Mouse (Mus musculus) T-helper 17 cell (primary cell): ENCODE measurements at regions not wholly inside any gene's neighbourhood (a gene's known extent, or its start where the extent isn't known, plus 50 kb on each side); places are given as distances from the start of the nearest gene placed in this dataset.

ENCODE experiments used
- in situ Hi-C, 2 experiments: fragments of 300-600 bp; cut with MboI, MseI; formaldehyde crosslinking; loops; 1 replicate in 1 of 2; 2 replicates in 1 of 2; pipeline ENCODE4 v1.15.1; 2025; ENCODE audit warnings: high pct_unique_total_duplicates in 2 of 2

- in situ Hi-C loops, result loop anchor here in 1 of 2 experiments (5.0 kb wide), 1 partner anchor 1653 kb away; no protein-coding TSS in a partner anchor
Observed at GRCm38 (mm10) chr2:19049877-19050731, 52.0 kb downstream of the 4930426L09Rik start.

GRCm38 (mm10) chr2:19055500-19055899, 57.4 kb downstream of the 4930426L09Rik start:
- in situ Hi-C loops, result no loop called here

DNA sequence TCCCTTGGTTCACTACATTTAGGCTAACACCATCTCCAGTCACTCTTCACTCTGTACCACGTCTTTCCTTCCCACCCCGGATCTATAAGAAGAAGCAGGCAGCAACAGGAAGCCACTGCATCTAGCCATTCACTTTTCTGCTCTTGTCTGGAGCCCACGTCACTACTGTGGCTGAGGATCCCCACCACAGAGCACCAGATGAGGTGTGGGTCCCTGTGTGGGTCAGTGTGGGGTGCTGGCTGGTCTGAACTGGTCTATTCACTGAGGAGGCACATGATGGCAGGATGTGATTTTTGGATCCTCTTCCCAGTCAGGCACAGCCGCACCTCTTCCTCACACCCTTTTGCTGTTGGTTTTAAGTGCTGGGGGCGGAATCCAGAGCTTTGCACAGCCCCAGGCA, 59.7 kb downstream of the 4930426L09Rik start:
- in situ Hi-C loops, result no loop called here

DNA sequence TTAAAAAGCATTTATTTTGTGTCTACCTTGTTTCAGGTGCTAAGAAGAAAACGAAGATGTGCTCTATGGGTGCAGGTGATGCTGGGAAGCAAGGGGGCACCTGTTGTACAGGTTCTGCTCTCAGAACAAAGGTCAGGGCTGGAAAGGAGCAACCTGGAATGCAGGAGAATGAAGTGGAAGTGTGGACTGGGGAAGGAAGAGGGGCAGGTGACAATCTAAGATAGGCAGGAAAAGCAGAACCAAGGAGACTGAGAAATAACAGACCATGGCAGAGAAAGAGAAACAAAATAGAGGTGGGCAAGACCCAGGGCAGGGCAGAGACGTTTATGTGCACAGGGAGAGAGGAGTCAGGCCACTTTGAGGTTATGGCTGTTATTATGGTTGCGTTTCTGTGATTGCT, 60.6 kb downstream of the 4930426L09Rik start:
- in situ Hi-C loops, result no loop called here

DNA sequence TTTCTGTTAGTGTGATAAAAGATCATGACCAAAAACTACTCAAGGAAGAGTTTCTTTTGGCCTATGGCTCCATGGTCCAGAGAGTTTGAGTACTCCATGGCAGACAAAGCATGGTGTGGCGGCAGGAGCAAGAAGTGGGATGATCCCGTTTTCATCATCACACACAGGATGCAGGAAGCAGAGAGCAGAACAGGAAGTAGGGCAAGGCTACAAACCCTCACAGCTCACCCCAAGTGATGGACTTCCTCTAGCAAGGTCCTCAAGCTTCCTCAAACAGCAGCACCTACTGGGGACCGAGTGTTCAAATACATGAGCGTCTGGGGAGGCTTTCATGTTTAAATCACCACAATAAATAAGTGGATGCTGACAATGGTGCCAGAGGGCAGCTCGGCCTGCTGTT, 61.1 kb downstream of the 4930426L09Rik start:
- in situ Hi-C loops, result no loop called here

GRCm38 (mm10) chr2:19060218-19060915, 62.2 kb downstream of the 4930426L09Rik start:
- in situ Hi-C loops, result no loop called here

GRCm38 (mm10) chr2:19064560-19065362, 66.6 kb downstream of the 4930426L09Rik start:
- in situ Hi-C loops, result no loop called here

- in situ Hi-C loops, result no loop called here
Observed at GRCm38 (mm10) chr2:19065511-19065910, 67.4 kb downstream of the 4930426L09Rik start.

- in situ Hi-C loops, result no loop called here
Observed at GRCm38 (mm10) chr2:19068161-19068560, 70.0 kb downstream of the 4930426L09Rik start.

DNA sequence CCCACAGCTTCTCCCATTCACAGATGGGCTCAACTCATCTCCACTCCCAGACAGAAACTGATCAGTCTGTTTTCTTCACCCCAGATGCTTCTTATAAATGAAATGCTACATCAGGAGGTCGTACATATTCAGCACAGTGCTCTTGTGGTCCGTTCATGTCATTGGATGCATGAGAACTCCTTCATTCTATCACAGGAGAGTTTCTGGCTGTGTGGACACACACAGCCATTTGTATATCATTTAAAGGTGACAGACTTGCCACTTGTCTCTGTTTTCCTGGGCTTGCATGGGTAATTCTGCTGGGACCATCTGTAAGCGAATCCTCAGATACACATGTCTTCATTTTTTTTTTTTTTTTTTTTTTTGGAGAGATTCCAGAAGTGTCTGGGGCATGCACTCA, 85.7 kb downstream of the 4930426L09Rik start:
- in situ Hi-C loops, result no loop called here

GRCm38 (mm10) chr2:19085105-19085504, 87.0 kb downstream of the 4930426L09Rik start:
- in situ Hi-C loops, result no loop called here

GRCm38 (mm10) chr2:19086167-19086566, 88.0 kb downstream of the 4930426L09Rik start:
- in situ Hi-C loops, result no loop called here

DNA sequence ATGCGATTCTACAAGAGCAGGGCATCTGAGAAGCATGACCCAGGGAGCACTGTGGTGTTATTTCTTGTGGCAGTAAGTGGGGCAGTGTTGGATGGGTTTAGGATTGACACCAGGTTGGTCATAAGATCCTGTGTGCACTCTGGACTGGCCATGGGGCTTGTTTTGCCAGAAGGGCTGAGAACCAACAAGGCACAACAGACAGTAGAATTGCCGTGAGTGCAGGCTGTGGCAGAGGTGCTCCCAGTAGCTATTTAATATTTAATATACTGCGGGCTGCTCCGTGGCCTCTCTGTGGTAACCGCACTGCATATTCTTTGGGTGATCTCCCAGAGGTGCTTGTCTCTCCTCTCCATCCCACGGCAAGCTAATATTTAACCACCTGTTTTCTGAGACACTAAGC, 88.5 kb downstream of the 4930426L09Rik start:
- in situ Hi-C loops, result no loop called here

DNA sequence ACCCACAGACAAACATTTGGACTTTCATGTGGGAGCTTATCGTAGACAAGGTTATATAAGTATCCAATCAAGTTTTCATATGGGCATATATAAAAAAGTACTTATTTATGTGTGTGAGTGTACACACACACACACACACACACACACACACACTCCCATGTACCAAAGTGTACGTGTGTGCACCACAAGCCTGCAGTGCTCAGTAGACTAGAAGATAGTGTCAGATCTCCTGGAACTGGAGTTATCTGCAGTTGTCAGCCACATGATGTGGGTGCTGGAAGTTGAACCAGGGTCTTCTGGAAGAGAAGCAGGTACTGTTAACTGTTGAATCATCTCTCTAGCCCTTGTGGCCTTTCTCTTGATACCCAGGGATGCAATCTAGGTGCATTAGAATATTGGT, 99.7 kb upstream of the Armc3 start:
- in situ Hi-C loops, result no loop called here

- in situ Hi-C loops, result no loop called here
Observed at GRCm38 (mm10) chr2:19108753-19109152, 90.3 kb upstream of the Armc3 start.

DNA sequence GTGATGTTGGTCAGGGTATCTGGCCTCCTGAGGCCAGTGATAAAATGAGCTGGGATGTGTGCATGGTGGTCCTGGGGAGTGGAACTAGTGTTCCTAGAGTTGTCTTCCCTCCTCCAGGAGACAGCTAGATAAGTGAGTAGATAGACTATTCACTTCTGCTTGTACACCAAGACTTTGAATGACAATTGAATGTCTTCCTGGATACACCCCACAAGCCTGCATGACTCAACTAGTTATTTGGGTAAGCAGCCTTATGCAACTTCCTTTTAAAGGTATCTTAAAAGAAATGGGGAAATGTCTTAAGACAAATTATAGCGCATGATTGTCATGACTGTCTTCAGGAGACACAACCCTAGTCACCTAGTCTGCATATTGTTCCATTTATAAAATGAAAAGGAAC, 79.2 kb upstream of the Armc3 start:
- in situ Hi-C loops, result no loop called here

GRCm38 (mm10) chr2:19132864-19133263, 66.2 kb upstream of the Armc3 start:
- in situ Hi-C loops, result no loop called here

- in situ Hi-C loops, result no loop called here
Observed at GRCm38 (mm10) chr2:19142586-19142985, 56.5 kb upstream of the Armc3 start.

- in situ Hi-C loops, result no loop called here
Observed at GRCm38 (mm10) chr2:19145412-19145811, 53.7 kb upstream of the Armc3 start.

- in situ Hi-C loops, result no loop called here
Observed at GRCm38 (mm10) chr2:19145881-19146280, 53.2 kb upstream of the Armc3 start.

GRCm38 (mm10) chr2:19146289-19146688, 52.8 kb upstream of the Armc3 start:
- in situ Hi-C loops, result no loop called here

DNA sequence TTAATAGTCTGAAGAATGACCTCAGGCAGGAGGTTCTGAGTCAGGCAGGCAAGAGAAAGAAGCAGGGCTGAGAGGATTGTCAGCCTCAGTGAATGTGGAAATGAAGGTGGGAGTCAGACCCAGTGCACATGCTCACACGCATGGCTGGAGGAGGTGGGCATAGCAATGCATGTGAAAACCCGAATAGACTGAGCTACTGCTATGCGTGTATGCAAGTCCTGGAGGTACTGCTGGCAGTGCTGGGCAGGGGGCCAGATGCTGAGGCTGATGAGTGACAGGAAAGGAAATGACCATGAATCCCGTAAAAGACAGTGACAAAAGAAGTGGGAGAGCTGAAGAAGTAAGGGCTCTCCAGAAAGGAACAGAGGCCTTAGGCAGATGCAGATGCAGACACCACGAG, 50.3 kb upstream of the Armc3 start:
- in situ Hi-C loops, result no loop called here
